Mouse (Mus musculus) R1 (cell line): ENCODE results near the gene Wdr83os.
"Not testable (repeated sequence)": the region's sequence is repeated elsewhere in the genome, so short reads cannot be mapped to it uniquely, and the experiment has no call there.

Source experiments
- DNase-seq: peaks from one replicate; pipeline ENCODE4 v3.0.0-alpha.2; 2018; ENCODE audit warnings: low read depth, low spot score

Wdr83os gene

GRCm38 (mm10) chr8:85072364-85072929 lies 8.1 kb upstream of the Wdr83os start:
- DNase-seq: no peak

GRCm38 (mm10) chr8:85073041-85073612 lies 7.4 kb upstream of the Wdr83os start:
- DNase-seq: no peak

- no peak for DNase-seq
Measured at GRCm38 (mm10) chr8:85074167-85074566, 6.4 kb upstream of the Wdr83os start.

GRCm38 (mm10) chr8:85074617-85075016 lies 5.9 kb upstream of the Wdr83os start:
- DNase-seq: no peak

GRCm38 (mm10) chr8:85076001-85076400 lies 4.5 kb upstream of the Wdr83os start:
- DNase-seq: peak; percentile 77

- peak; percentile 86 for DNase-seq
Measured at GRCm38 (mm10) chr8:85076993-85077392, 3.5 kb upstream of the Wdr83os start.

GRCm38 (mm10) chr8:85080214-85080531 lies 367 bp upstream of the Wdr83os start:
- no peak for DNase-seq

GRCm38 (mm10) chr8:85081216-85081555 lies 646 bp downstream of the Wdr83os start, which contains the start of gene Wdr83:
Gene Wdr83, minus strand, starts transcription at chr8:85081306.
- peak; percentile 96 for DNase-seq

- not testable (repeated sequence) for DNase-seq
Measured at GRCm38 (mm10) chr8:85082169-85082568, 1.6 kb downstream of the Wdr83os start.

- peak; percentile 96 for DNase-seq
Measured at GRCm38 (mm10) chr8:85083108-85083813, 2.7 kb downstream of the Wdr83os start, which contains the start of gene Man2b1. Gene Man2b1, plus strand, starts transcription at chr8:85083270.

- no peak for DNase-seq
Measured at GRCm38 (mm10) chr8:85084633-85085032, 4.1 kb downstream of the Wdr83os start.

GRCm38 (mm10) chr8:85086238-85086637 lies 5.7 kb downstream of the Wdr83os start:
- DNase-seq: no peak

- DNase-seq: no peak
Measured at GRCm38 (mm10) chr8:85088771-85089170, 8.2 kb downstream of the Wdr83os start.

GRCm38 (mm10) chr8:85090856-85091255 lies 10.3 kb downstream of the Wdr83os start:
- DNase-seq: no peak

- DNase-seq: peak; percentile 89
Measured at GRCm38 (mm10) chr8:85091526-85092090, 11.1 kb downstream of the Wdr83os start.

- DNase-seq: no peak
Measured at GRCm38 (mm10) chr8:85095051-85095450, 14.5 kb downstream of the Wdr83os start.

- no peak for DNase-seq
Measured at GRCm38 (mm10) chr8:85095566-85095965, 15.0 kb downstream of the Wdr83os start.

- no peak for DNase-seq
Measured at GRCm38 (mm10) chr8:85096196-85096595, 15.7 kb downstream of the Wdr83os start.

- DNase-seq: no peak
Measured at GRCm38 (mm10) chr8:85096850-85097249, 16.3 kb downstream of the Wdr83os start.

GRCm38 (mm10) chr8:85100076-85100665 lies 19.6 kb downstream of the Wdr83os start:
- no peak for DNase-seq

GRCm38 (mm10) chr8:85113241-85113640 lies 32.7 kb downstream of the Wdr83os start:
- DNase-seq: no peak

- DNase-seq: peak; percentile 46
Measured at GRCm38 (mm10) chr8:85115501-85115900, 35.0 kb downstream of the Wdr83os start.
